Mouse (Mus musculus) brown adipose tissue, adult 24 weeks (tissue): ENCODE data around the gene Apbb2. TPM values are rescaled to one million over a fixed set of nuclear protein-coding genes. Genes with fewer than 3 reads are reported as not detected.

ENCODE experiments used
- H3K27ac ChIP-seq: fragments of 200-500 bp; replicated peaks from 2 replicates; pipeline ENCODE4 v1.5.1; 2012; ENCODE audit warnings: low read depth, mild to moderate bottlenecking, low read length
- H3K4me1 ChIP-seq: fragments of 200-500 bp; 2 replicates; pipeline ENCODE4 v1.6.1; 2012; ENCODE audit warnings: low read length, mixed read lengths; ENCODE audit not compliant: control insufficient read depth, insufficient read depth, insufficient read length
- H3K4me3 ChIP-seq: fragments of 200-500 bp; 2 replicates; pipeline ENCODE4 v1.5.1; 2012; ENCODE audit warnings: low read depth, mild to moderate bottlenecking, low read length, moderate library complexity; ENCODE audit not compliant: insufficient read depth
- polyA plus RNA-seq: library from polyadenylated mRNA; stranded (reverse); fragments of >200 nt; gene quantifications from 2 replicates; pipeline ENCODE4 v1.2.4, GENCODE M21; 2012; ENCODE audit not compliant: missing spikeins, insufficient read depth, insufficient read length

Gene Apbb2
- polyA plus RNA-seq, 1 experiment, result 3.5 TPM

DNA sequence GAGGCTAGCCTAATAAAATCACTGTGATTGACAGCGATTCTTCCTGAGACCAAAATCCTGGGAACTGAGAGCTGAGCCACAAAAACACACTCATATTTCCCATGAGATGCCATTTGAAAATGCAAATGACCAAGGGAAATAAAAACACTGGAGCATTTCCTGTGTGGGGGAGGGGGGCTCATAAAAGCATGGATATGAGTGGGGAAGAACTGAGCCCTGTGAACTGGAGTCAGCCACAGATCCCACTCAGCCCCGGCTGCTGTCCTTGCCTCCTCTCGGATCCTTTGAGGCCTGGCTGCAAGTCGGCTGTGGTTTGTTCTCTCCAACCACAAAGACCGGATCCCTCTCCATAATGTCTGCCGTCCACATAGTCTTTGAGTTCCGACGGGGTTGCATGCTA lies 91.5 kb downstream of the Apbb2 start:
- H3K4me1 ChIP-seq, result peaks cover 33% of the 10 kb centered on the region
- H3K27ac ChIP-seq, result peak overlapping the region; percentile 74
- no peak overlapping the region for H3K4me3 ChIP-seq

DNA sequence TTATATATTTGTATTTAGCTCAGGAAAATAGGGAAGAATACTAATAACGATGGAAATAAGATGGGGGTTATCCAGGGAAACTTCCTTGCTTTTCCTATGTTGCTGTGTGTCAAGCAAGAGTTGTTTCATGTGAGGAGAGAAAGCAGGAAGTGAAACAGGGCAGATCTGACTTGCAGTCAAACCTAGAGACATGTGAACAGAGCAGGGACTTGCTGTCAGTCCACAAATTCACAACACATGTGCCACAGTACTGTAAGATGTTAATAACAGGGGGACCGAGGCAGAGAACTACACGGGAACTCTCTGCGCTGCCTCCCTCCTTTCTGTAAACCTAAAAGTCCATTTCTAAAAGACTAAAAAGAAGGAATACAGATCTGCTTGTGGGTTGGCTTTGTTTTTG lies 93.6 kb downstream of the Apbb2 start:
- H3K27ac ChIP-seq, result peak overlapping the region; percentile 71
- H3K4me3 ChIP-seq, result no peak overlapping the region

DNA sequence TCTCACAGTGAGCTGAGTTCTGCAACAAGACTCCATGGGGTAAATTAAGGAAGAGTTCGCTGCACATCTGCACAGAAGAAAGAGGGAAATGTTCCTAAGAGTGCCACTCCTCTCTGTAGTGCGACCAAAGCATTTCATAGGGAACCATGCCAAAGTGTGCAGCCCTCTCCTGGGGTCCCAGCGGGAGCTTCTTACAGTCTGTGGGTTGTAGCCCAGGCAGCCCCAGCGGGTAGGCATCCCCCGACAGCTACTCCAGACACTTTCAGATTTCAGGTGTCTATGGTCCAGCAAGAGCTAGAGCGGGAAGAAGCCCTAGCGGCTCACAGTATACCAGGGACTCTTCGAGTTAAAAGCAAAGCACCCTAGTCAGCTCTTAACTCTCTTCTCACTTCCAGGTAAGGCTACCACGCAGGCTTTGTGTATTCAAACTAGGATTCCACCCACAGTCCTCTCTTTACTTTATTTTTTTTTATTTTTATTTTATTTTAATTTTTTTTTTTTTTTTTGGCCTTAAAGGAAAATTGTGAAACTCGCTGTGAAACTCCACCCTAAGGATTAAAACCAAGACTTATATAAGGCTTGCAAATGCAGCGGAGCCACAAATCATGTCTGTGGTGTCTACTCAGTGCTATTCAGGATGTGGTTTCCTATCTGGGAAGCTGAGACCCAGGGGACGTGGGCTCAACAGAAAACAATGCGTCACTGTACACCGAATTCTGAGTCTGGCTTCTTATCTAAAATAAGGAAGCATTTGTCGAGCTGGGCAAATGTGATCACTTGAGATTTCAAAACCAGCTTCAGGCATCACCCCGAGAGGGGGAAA lies 94.7 kb downstream of the Apbb2 start:
- peak overlapping the region; percentile 78 for H3K27ac ChIP-seq
- H3K4me3 ChIP-seq, result peak overlapping the region; percentile 20; the same call in 1 of the 2 replicates
- peaks cover 20% of the 10 kb centered on the region for H3K4me1 ChIP-seq

More for the DNA sequence above, 93.6 kb downstream of the Apbb2 start:
- H3K4me1 ChIP-seq, result peaks cover 24% of the 10 kb centered on the region

DNA sequence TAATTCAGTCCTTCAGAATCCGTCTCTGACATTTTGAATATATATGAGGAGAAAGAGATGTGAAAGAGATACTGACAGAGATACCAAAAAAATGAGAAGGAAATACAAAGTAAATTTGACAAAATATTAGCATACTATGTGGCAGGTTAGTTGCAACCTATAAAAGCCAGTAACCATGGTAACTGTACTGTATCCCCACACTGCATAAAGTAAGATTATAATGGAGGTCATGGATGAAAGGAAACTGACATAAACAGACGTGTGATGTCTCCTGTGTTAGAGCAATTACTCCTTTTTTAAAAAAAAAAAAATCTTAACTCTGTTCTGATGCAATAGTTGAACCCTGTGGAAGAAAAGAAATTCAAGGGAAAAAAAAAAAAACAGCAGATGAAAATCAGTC lies 97.3 kb downstream of the Apbb2 start:
- no peak overlapping the region for H3K4me3 ChIP-seq
- no peak overlapping the region for H3K27ac ChIP-seq
- peaks cover 18% of the 10 kb centered on the region for H3K4me1 ChIP-seq

DNA sequence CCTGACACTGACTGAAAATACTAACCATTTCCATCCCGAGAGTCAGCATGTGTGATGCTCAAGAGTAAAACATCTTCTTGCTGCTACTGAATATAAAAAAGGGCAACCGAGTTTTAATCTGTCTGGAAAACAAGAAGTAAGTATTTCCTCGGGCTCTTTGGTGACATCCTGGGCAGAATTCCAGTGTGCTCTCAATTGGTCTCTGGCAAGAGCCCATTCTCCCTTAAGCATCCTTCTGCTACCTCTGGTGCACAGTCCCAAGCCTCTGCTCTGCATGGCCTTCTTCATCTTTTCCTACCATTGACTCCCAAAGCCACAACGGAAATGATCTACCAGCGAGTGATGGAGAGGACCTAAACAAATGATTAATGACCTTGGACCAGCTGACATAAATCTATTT lies 99.1 kb downstream of the Apbb2 start:
- peaks cover 11% of the 10 kb centered on the region for H3K4me1 ChIP-seq
- no peak overlapping the region for H3K4me3 ChIP-seq
- H3K27ac ChIP-seq, result no peak overlapping the region

DNA sequence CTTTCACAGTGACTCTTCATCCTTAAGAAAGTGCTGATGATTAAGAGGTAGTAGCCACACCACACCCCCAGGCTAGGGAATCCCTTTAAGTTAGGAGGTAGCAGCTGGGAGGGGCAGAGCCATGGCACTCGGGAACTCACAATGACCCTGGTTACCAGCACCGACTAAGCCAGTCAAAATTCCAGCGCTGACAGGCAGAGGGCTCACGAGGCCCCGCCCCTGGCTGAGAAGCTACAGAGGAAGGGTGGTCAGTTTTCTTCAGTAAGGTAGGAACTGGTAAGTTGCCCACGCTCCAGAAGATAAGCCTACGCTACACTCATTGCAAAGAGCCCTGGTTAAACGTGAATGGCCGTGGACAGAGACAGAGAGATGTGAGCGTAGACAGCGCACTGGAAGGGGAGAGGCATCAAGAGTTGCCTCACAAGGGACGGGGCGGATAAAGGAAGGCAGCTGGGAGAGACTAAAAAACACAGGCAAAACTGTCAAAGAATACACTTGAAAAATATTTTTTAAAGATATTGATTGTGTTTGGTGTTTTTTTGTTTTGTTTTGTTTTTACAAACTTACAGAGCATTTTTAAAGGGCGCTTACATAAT lies 100.1 kb downstream of the Apbb2 start:
- H3K4me1 ChIP-seq, result peaks cover 11% of the 10 kb centered on the region
- no peak overlapping the region for H3K4me3 ChIP-seq
- no peak overlapping the region for H3K27ac ChIP-seq

DNA sequence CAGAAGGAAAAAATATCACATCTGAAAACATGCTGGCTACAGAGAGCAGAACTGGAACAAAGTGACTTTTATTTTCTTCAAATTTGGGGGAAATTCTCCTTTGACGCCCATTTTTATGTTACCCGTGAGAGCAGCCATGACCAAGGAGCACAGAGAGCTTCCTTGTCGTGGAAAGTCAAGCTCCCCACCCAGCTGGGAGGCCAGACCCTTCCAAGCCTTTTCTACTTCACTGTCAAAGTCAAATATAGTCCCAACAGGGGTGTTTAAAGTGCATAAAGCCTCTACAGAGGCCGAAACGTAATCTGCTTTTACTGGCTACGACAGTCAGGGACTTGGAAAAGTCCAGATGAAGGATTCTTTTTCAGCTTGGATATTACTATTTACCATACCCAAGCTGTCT lies 101.1 kb downstream of the Apbb2 start:
- no peak overlapping the region for H3K4me3 ChIP-seq

DNA sequence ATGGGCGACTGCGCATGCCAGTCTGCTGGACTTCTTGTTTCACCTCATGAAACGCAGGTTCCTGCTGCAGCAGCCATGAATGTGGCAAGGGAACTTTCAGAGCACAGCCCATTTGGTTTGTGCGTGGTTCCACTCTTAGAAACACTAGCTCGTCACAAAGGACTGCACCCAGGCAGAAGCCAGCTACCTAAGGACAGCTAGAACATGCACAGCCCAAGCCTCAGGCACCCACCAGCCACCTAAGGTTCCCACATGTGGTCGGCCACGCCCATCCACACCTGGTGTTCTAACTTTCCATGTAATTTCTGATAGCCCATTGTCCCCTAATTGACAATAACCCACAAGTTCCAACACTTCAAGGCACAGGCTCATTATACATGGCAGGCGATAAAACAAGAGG lies 102.3 kb downstream of the Apbb2 start:
- no peak overlapping the region for H3K27ac ChIP-seq
- H3K4me1 ChIP-seq, result peaks cover 9% of the 10 kb centered on the region
- no peak overlapping the region for H3K4me3 ChIP-seq

More for the DNA sequence above, 101.1 kb downstream of the Apbb2 start:
- H3K27ac ChIP-seq, result no peak overlapping the region
- H3K4me1 ChIP-seq, result peaks cover 9% of the 10 kb centered on the region

DNA sequence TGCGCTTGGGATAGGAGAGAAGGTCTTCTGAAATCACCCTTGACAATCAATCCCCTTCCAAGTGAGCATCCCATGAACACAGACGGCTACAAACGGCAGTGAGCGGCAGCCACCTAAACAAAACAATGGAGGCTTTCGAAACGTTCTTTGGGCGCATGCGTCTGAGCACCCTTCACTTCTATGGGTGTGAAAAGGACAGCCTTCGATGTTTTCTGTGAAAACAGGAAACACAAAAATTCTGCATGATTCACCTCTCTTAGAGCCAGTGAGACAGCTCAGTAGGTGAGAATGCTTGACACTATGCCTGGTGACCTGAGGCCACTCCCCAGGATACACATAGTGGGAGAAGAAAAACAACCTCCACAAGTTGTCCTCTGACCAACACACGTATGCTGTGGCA lies 103.3 kb downstream of the Apbb2 start:
- peak overlapping the region; percentile 41; the same call in 1 of the 2 replicates for H3K4me3 ChIP-seq

DNA sequence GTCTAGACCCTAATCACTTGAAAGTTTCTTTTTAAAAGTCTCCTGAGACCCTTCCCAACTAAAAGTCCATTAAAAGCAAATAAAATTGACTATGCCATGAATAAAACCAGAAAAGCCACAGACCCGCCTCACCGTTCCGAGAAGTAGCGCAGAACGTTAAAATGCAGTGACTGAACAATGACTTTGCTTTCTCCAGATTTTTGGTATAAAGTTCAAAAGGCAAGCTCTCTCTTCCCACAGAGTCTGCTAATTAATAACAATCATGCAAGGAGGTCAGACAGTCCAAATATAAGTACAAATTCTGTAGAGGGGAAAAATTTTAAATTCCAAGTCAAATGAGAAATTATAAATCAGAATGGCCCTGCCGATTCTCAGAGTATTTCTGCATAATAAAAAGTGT lies 103.9 kb downstream of the Apbb2 start:
- Histone ChIP-seq H3K4me3 (no peak overlapping the region), H3K4me1 (peaks cover 15% of the 10 kb centered on the region), H3K27ac (peak overlapping the region; percentile 86; the same call in 1 of the 2 replicates)

More for the DNA sequence above, 103.3 kb downstream of the Apbb2 start:
- Histone ChIP-seq H3K27ac (peak overlapping the region; percentile 81), H3K4me1 (peaks cover 11% of the 10 kb centered on the region)

DNA sequence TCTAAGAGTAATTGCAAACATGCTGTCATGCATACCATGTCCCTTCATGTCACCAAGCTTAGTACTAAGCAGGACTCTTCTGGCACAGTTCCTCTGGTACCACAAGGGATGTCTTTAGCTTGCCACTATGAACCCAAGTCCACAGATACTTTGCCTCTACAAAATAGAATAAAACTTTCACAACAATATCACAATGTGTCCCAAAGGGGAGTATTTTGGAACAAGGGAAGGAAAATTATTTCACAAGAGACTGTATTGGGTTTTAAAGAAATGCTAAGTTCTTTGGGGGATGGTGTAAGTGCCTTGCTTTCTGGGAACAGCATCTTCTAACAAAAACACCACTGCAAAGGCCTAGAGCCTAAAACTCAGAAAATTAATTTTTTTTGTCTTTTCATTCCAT lies 105.2 kb downstream of the Apbb2 start:
- Histone ChIP-seq H3K27ac (no peak overlapping the region), H3K4me1 (peaks cover 17% of the 10 kb centered on the region), H3K4me3 (no peak overlapping the region)

DNA sequence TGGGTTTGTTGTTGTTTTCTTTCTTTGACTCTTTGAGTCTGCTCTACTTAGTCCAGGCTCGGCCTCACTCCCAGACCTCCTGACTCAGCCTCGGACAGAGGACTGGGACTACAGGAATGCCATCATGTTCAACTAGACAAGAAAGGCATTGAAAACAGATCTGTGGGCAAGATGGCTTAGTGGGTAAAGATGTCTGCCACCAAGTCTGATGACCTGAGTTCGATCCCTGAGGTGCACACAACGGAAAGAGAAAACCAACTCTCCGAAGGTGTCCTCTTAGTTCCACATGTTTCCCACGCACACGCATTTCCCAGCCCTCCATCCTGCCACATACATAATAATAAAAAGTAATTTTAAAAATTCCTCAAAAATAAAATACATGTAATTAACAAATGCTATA lies 106.1 kb downstream of the Apbb2 start:
- H3K4me3 ChIP-seq, result no peak overlapping the region
- H3K27ac ChIP-seq, result no peak overlapping the region; the same call in 1 of the 2 replicates
- peaks cover 17% of the 10 kb centered on the region for H3K4me1 ChIP-seq

DNA sequence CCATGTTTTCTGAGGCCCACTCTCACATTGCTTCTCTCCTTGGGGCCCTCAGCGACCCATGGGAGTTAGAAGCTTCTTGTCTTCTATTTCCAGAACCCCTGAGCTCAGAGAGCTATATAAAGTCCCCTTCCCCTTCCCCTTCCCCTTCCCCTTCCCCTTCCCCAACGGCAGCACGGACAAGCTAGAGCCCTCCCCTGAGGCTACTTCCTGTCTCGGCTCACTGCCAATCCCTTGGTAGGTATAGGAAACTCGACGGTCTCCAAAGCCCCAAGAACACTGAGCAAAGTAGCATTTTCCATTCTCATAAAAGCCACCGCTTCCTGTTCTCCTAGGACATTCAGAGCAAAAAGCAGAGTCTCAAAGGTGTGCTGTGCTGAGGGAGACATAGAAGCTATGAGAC lies 107.9 kb downstream of the Apbb2 start:
- Histone ChIP-seq H3K4me3 (no peak overlapping the region), H3K27ac (peak overlapping the region; percentile 84), H3K4me1 (peaks cover 17% of the 10 kb centered on the region)

DNA sequence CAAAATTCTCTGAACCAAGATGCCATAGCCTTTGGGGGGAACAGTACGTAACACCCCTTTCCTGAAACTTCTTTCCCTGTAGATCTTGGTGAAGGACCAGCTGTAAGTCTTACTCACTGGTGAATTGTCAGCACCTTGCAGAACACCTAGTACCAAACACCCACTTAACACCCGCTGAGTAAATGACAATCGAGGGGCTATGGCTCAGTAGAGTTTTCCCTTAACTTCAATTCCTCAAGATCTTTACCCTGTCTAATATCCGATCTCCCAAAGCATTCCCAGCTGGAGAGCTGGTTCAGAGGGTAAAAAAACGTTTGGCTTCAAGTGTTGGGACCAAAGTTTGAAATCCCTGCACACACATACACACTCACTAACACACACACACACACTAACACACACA lies 109.4 kb downstream of the Apbb2 start:
- H3K4me1 ChIP-seq, result peaks cover 20% of the 10 kb centered on the region
- H3K27ac ChIP-seq, result peak overlapping the region; percentile 9
- H3K4me3 ChIP-seq, result no peak overlapping the region

DNA sequence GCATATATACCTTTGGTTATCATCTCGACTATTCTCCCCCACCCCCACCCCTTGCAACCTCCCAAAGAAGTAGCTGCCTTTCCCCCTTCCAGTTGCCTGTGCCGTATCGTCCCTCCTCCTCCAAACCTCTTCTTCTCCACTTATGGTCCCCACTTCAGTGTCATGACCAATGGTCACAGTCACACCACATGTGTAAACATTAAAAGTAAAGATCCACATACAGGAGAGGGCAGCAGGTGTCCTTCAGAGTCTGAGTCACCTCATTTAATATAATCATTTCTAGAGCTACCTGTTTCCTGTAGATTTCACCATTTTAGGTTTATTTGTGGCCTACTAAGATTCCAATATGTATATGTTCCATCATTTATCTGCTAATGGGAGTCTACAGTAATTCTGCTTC lies 113.0 kb downstream of the Apbb2 start:
- H3K4me3 ChIP-seq, result no peak overlapping the region
- H3K27ac ChIP-seq, result no peak overlapping the region
- H3K4me1 ChIP-seq, result peaks cover 29% of the 10 kb centered on the region

DNA sequence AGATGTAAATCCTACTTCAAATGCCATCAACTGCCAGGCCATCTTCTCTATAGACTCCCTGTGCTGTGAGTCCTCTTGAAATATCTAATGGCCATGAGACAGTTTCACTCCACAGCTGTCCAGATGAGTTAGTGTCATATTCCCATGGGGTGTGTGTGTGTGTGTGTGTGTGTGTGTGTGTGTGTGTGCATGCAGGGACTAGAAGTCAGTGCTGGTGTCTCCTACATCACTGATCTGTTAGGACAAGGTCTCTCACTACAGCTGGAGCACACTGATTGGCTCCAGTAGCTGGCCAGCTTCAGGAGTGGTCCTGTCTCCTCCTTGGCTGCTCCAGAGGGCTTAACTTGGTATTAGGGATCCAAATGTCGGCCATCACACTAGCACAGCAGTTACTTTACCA lies 113.5 kb downstream of the Apbb2 start:
- peak overlapping the region; percentile 5; the same call in 1 of the 2 replicates for H3K27ac ChIP-seq
- H3K4me1 ChIP-seq, result peaks cover 25% of the 10 kb centered on the region
- H3K4me3 ChIP-seq, result no peak overlapping the region
